Mouse (Mus musculus): ENCODE results near the gene Ssbp3.

Ssbp3 gene

DNA sequence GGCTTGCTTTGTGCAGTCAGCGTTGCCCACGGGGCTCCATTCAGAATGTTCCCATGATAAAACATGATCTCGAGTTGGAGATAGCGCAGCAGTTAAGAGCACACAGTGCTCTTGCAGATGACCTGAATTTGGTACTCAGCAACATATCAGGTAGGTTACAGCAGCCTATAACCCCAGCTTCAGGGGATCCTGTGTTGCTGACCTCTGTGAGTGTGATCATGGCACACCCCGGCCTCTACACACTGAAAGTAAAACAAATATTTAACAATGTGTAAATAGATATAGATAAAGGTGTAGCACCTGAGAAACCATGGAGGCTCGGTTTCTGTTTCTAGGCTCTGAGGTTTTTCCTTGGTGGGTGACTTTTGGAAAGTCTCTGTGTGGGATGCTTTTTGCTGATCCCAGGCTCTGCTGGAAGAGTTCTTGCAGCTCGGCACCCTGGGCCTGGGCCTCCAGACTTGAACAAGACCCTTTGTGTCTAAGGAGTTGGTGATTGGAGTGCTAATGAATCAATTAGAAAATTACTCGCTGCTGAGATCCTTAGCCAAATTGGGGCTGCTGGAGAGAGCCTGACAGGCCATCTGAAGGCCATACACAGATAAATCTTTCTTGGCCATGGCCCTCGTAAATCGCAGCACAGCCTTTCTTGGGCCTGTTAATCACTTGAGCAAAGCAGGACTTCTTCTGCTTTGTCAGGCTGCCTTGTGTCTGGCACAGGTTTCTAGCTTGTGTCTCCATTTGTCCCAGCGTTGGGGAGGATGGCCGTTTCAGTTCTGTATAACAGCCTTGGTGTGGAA lies 49.2 kb downstream of the Ssbp3 start:
- no peak for DNase-seq (ENCODE audit: low spot score in 2 of 2)

DNA sequence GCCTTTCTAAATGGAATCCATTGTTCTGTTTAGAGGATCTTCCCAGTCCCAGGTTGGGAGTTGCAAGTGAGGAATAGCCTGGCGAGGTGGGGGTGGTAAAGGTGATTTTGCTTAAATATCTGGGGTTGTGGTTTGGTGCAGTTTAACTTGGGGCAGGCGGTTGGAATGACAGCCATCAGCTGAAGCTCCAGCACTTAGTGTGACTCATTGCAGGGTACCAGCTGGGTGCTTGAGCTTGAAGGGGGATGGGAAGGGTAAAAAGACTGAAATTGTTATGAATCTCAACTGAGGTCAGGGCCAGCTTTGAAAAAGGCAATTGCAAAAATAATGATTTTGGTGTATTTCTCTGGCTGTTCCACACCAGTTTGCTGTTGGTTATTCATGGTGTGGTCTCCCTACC lies 50.0 kb downstream of the Ssbp3 start:
- DNase-seq (ENCODE audit: low spot score in 2 of 2): no peak

DNA sequence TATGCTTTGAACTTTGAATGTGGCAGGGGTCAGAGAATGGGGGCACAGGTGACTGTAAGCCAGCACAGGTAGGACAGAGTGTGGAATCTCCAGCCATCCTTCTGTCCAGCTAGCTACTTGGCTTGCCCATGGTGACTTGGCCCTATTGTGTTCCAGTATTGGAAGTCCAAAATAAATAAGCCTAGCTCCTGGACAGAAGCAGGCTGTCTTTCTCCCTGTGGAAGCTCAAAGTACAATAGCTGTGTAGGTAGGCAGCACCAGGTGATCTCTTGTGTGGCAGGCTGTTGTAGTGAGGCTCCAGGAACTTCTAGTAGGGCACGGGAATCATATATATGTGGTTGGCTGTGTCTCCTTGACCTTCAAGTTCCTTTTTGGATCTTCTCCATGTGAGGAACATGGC lies 50.8 kb downstream of the Ssbp3 start:
- DNase-seq (ENCODE audit: low spot score in 2 of 2): no peak

- DNase-seq (ENCODE audit: low spot score in 2 of 2): no peak
These were observed 53.9 kb downstream of the Ssbp3 start for GRCm38 (mm10) chr4:106964356-106964755.

- DNase-seq (ENCODE audit: low spot score in 2 of 2): no peak
These were observed 54.5 kb downstream of the Ssbp3 start for GRCm38 (mm10) chr4:106964996-106965395.

DNA sequence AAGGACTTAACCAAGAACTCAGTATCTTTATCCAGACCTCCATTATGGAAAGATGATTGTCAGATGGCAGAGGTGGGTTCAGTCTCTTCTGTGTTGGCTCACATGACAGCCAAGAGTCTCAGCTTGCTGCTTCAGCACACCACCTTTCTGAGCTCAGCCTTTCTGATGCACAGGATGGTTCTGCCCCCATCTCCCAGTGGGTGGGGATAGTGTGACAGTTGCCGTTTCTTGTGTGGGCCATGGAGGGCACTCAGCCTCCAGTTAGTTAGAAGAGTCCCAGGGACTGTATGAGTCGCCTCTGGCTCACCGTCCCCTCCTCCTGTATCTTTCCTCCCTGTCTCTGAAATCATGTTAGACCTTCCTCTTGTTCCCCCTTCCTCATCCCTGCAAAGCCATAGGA lies 55.9 kb downstream of the Ssbp3 start:
- DNase-seq (ENCODE audit: low spot score in 2 of 2): no peak

DNA sequence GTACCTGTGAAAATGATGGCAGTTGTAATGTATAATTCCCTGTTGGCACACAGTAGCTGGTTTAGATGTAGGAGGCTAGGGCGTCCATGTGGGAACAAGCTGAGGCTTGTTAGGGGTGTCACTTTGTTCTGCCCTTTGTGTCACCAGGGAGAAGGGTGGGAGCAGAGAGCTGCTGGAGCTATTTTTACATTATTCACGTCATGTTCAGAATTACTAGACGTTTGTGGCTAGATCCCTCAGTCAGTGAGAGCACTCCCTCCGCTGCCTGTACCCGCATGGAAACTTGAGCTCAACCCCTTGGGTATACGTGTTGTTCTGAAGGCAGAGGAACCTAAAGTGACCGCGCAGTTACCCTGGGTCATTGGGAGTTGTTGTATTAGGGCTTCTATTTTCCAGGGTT lies 58.4 kb downstream of the Ssbp3 start:
- DNase-seq (ENCODE audit: low spot score in 2 of 2): no peak

- no peak for DNase-seq (ENCODE audit: low spot score in 2 of 2)
These were observed 60.3 kb downstream of the Ssbp3 start for GRCm38 (mm10) chr4:106970786-106971185.

GRCm38 (mm10) chr4:106972061-106972460 lies 61.6 kb downstream of the Ssbp3 start:
- DNase-seq (ENCODE audit: low spot score in 2 of 2): no peak

GRCm38 (mm10) chr4:106972461-106973384 lies 62.2 kb downstream of the Ssbp3 start:
- no peak for DNase-seq (ENCODE audit: low spot score in 2 of 2)

- no peak for DNase-seq (ENCODE audit: low spot score in 2 of 2)
These were observed 64.8 kb downstream of the Ssbp3 start for GRCm38 (mm10) chr4:106975324-106975723.

DNA sequence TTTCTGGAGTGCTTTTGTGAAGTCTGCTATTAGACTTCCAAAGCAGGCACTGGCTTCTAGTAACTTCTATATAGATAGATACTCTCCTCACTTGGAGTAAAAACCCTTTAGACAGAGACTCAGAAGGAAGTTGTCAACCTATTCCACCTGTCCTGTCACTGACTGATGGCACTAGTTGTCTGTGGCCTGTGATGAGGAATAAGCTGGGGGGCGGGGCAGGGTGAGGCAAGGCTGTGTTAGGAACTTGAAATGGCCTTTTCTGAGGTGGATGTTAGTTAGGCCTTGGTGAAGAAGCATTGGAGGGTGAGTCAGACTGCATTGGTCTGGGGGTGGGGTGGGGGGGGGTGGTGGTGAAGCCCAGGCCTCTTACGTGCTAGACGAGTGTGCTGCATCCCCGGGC lies 65.4 kb downstream of the Ssbp3 start:
- DNase-seq (ENCODE audit: low spot score in 2 of 2): no peak

DNA sequence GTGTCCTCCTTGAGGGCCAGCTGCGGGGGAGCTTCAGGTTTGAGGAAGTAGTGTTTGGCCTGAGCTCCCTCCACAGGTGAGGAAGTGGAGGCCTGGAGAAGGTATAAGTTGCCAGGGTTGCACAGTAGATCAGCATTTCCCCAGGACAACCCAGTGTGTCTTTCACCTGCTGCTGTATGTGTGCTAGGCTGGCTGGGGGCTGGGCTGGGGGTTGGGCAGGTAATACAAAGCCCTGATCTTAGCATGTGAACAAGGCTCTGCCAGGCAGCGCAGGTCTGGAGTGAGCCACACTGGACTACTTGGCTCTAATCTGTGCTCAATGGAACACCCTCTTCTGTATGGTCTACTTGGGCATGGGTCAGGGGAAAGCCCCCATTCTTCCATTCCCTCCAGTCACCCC lies 66.1 kb downstream of the Ssbp3 start:
- DNase-seq (ENCODE audit: low spot score in 2 of 2): no peak

DNA sequence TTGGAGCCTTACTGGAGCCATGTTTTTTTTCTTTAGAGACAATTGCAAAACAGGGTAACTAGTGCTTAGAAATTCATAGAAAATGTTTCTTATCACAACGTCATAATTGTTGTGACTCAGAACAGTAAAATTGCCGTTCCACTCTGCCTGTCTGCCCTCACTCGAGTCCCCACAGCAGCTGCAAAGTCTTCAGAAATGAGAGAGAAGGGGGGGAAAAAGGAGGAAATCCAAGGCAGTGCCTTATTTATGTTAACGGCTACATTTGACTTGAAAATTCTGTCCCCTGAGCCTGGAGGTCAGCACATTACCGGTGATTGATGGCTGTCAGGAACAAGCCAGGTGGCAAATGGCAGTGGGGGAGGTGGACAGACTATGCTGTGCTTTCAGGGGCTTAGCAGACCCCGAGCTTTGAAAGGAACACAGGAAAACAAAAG lies 66.7 kb downstream of the Ssbp3 start:
- DNase-seq (ENCODE audit: low spot score in 2 of 2): no peak

DNA sequence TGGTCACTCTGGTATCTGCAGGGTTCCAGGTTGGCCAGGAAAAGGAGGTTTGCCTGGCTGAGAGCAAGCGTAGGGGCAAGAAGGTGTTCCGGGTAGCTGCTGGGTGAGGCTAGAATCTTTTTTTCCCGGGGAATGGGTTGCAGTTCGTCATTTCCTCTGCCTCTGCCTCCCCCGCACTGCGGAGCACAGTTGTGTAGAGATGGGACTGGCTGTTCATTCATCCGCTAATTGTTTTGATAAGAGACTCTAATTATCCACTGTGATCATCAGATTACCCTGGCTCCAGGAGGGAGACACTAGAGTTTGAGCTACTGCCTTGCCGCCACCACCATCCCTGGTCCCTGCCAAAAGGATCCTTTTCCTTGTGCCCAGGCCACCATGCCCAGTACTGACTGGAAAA lies 67.9 kb downstream of the Ssbp3 start:
- no peak for DNase-seq (ENCODE audit: low spot score in 2 of 2)

GRCm38 (mm10) chr4:106980669-106981068 lies 70.2 kb downstream of the Ssbp3 start:
- no peak for DNase-seq (ENCODE audit: low spot score in 2 of 2)

GRCm38 (mm10) chr4:106981385-106982103 lies 71.0 kb downstream of the Ssbp3 start:
- DNase-seq (ENCODE audit: low spot score in 2 of 2): no peak

- DNase-seq (ENCODE audit: low spot score in 2 of 2): no peak
These were observed 72.0 kb downstream of the Ssbp3 start for GRCm38 (mm10) chr4:106982344-106983121.

- DNase-seq (ENCODE audit: low spot score in 2 of 2): no peak
These were observed 73.5 kb downstream of the Ssbp3 start for GRCm38 (mm10) chr4:106983908-106984515.

DNA sequence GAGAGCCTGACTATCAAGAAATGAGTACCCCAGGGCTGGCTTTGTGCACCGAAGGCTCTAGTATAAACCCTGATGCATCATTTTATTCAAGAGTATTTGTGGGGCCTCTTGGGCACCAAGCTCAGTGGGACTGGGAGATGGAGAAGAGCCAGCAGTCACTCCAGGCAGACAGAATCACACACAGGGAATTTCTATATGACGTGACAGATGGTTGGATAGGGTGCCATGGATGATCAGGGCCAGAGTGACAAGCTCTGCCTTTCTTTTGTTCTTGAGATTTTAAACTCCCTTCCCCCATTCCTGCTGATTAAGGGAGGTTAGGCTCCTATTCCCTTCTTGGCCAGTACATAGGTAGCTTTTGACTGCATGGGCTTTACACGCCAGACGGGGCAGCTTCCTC lies 74.8 kb downstream of the Ssbp3 start:
- DNase-seq (ENCODE audit: low spot score in 2 of 2): no peak

All from frontal cortex, postnatal 14 days (tissue).